Mouse (Mus musculus) kidney, embryonic 16.5 days (tissue): Measurements from ENCODE around the gene H6pd. TPM values are rescaled to one million over a fixed set of nuclear protein-coding genes. Genes with fewer than 3 reads are reported as not detected.

ENCODE experiments used
- ATAC-seq: fragments of 200-750 bp; cut with Nextera tagmentation; 2 replicates; pipeline ENCODE4 v1.8.0; 2017; ENCODE audit warnings: moderate TSS enrichment; ENCODE audit not compliant: low FRiP score, low TSS enrichment
- H3K27ac ChIP-seq: fragments of 300-500 bp; sonication (generic); 2 replicates; pipeline ENCODE4 v1.5.1; 2014; ENCODE audit warnings: low read length
- H3K27me3 ChIP-seq: fragments of 300-500 bp; sonication (generic); 2 replicates; pipeline ENCODE4 v1.6.1; 2014; ENCODE audit warnings: low read length, control low read depth, mixed read lengths; ENCODE audit not compliant: insufficient read depth
- H3K36me3 ChIP-seq: fragments of 300-500 bp; sonication (generic); 2 replicates; pipeline ENCODE4 v1.6.1; 2014; ENCODE audit warnings: low read length, control low read depth, mixed read lengths; ENCODE audit not compliant: insufficient read depth
- H3K4me1 ChIP-seq: fragments of 300-500 bp; sonication (generic); 2 replicates; pipeline ENCODE4 v1.6.1; 2014; ENCODE audit warnings: low read length, control low read depth, mixed read lengths; ENCODE audit not compliant: insufficient read depth
- H3K4me2 ChIP-seq: fragments of 300-500 bp; sonication (generic); replicated peaks from 2 replicates; pipeline ENCODE4 v1.6.1; 2014; ENCODE audit warnings: low read depth, low read length
- H3K4me3 ChIP-seq: fragments of 300-500 bp; sonication (generic); 2 replicates; pipeline ENCODE4 v1.5.1; 2014; ENCODE audit warnings: mild to moderate bottlenecking, low read length
- H3K9ac ChIP-seq: fragments of 300-500 bp; sonication (generic); replicated peaks from 2 replicates; pipeline ENCODE4 v1.6.1; 2014; ENCODE audit warnings: low read length
- H3K9me3 ChIP-seq: fragments of 300-500 bp; sonication (generic); 2 replicates; pipeline ENCODE4 v1.6.1; 2016; ENCODE audit warnings: low read length, control low read depth
- WGBS: fragments of 180-500 bp; shearing (Covaris S2); extraction: QIAGEN DNeasy Blood & Tissue Kit; methylation state at CpG from one replicate; pipeline ENCODE4 v1.1.7; 2014; 5-methylcytosine and 5-hydroxymethylcytosine counted together
- polyA plus RNA-seq: library from polyadenylated mRNA; unstranded; fragments of >200 nt; fragmentation: Nextera tagmentation; extraction: Ambion mirVana; gene quantifications from 2 replicates; pipeline ENCODE4 v1.2.1, GENCODE M21; 2015

Gene H6pd
- polyA plus RNA-seq, 1 experiment from 2014 or later = 22.8 TPM

GRCm38 (mm10) chr4:149956048-149956447 lies 52.8 kb downstream of the H6pd start:
- Histone ChIP-seq H3K4me1 (peaks cover 17% of the 10 kb centered on the region), H3K9ac (no peak overlapping the region), H3K4me2 (peak overlapping the region; percentile 98; the same call in 1 of the 2 replicates), H3K4me3 (no peak overlapping the region), H3K9me3 (no peaks in the 10 kb centered on the region), H3K36me3 (no peaks in the 10 kb centered on the region), H3K27me3 (peaks cover 19% of the 10 kb centered on the region), H3K27ac (no peak overlapping the region)
- ATAC-seq = no peak
- WGBS = 30% methylated on average over 13 of the region's 13 CpGs

GRCm38 (mm10) chr4:149955631-149956030 lies 53.2 kb downstream of the H6pd start:
- no peak for ATAC-seq
- peaks cover 19% of the 10 kb centered on the region for H3K27me3 ChIP-seq
- H3K4me2 ChIP-seq = peak overlapping the region; percentile 98
- H3K4me3 ChIP-seq = peak overlapping the region; percentile 72
- peaks cover 17% of the 10 kb centered on the region for H3K4me1 ChIP-seq
- H3K9ac ChIP-seq = no peak overlapping the region
- H3K36me3 ChIP-seq = no peaks in the 10 kb centered on the region
- whole genome bisulfite sequencing = 13% methylated on average over 15 of the region's 15 CpGs
- no peak overlapping the region for H3K27ac ChIP-seq
- H3K9me3 ChIP-seq = no peaks in the 10 kb centered on the region

- H3K4me2 ChIP-seq = peak within 1 kb of the TSS; percentile 98
- H3K4me3 ChIP-seq = peak within 1 kb of the TSS; percentile 72
- peaks cover 22% of the 10 kb centered on the region for H3K4me1 ChIP-seq
- under 1% methylated on average over 41 of the region's 51 CpGs for WGBS
- H3K27ac ChIP-seq = no peak within 1 kb of the TSS
- no peaks in the 10 kb centered on the region for H3K9me3 ChIP-seq
- peak; percentile 91 for ATAC-seq
- peaks cover 19% of the 10 kb centered on the region for H3K27me3 ChIP-seq
- no peaks in the 10 kb centered on the region for H3K36me3 ChIP-seq
- H3K9ac ChIP-seq = peak within 1 kb of the TSS; percentile 80
These were observed 53.9 kb downstream of the H6pd start, which contains the start of gene Spsb1 for GRCm38 (mm10) chr4:149954893-149955439. Spsb1 (minus strand) TSS chr4:149955043.

- ATAC-seq = no peak
- H3K27me3 ChIP-seq = peaks cover 19% of the 10 kb centered on the region
- peak overlapping the region; percentile 80 for H3K9ac ChIP-seq
- WGBS = 5% methylated on average over 30 of the region's 32 CpGs
- H3K27ac ChIP-seq = no peak overlapping the region
- no peaks in the 10 kb centered on the region for H3K9me3 ChIP-seq
- peak overlapping the region; percentile 72 for H3K4me3 ChIP-seq
- no peaks in the 10 kb centered on the region for H3K36me3 ChIP-seq
- peaks cover 32% of the 10 kb centered on the region for H3K4me1 ChIP-seq
- peak overlapping the region; percentile 98 for H3K4me2 ChIP-seq
These were observed 55.0 kb downstream of the H6pd start for GRCm38 (mm10) chr4:149953621-149954481.

GRCm38 (mm10) chr4:149952201-149952600 lies 56.6 kb downstream of the H6pd start:
- H3K4me3 ChIP-seq = no peak overlapping the region
- WGBS = 91% methylated on average over 9 of the region's 9 CpGs

GRCm38 (mm10) chr4:149951201-149951600 lies 57.6 kb downstream of the H6pd start:
- ATAC-seq = no peak
- Histone ChIP-seq H3K9me3 (no peaks in the 10 kb centered on the region), H3K9ac (no peak overlapping the region), H3K36me3 (no peaks in the 10 kb centered on the region), H3K4me3 (no peak overlapping the region), H3K27ac (no peak overlapping the region), H3K4me1 (peaks cover 40% of the 10 kb centered on the region), H3K4me2 (no peak overlapping the region), H3K27me3 (peaks cover 14% of the 10 kb centered on the region)
- 82% methylated on average over 13 of the region's 13 CpGs for WGBS

More at GRCm38 (mm10) chr4:149952201-149952600, 56.6 kb downstream of the H6pd start:
- H3K27me3 ChIP-seq = peaks cover 19% of the 10 kb centered on the region
- no peaks in the 10 kb centered on the region for H3K9me3 ChIP-seq
- H3K9ac ChIP-seq = no peak overlapping the region
- H3K4me1 ChIP-seq = peaks cover 34% of the 10 kb centered on the region
- no peak overlapping the region for H3K4me2 ChIP-seq
- no peaks in the 10 kb centered on the region for H3K36me3 ChIP-seq
- no peak overlapping the region for H3K27ac ChIP-seq
- ATAC-seq = no peak

- Histone ChIP-seq H3K4me1 (peaks cover 44% of the 10 kb centered on the region), H3K36me3 (no peaks in the 10 kb centered on the region), H3K27ac (peak overlapping the region; percentile 11; the same call in 1 of the 2 replicates), H3K27me3 (peaks cover 11% of the 10 kb centered on the region), H3K9me3 (no peaks in the 10 kb centered on the region), H3K4me3 (no peak overlapping the region), H3K4me2 (0 out of 2 replicates have a peak overlapping the region, but pooled peaks have one; percentile 17), H3K9ac (no peak overlapping the region)
- peak; percentile 44 for ATAC-seq
- WGBS = 29% methylated on average over 13 of the region's 13 CpGs
These were observed 59.1 kb downstream of the H6pd start for GRCm38 (mm10) chr4:149949691-149950090.

GRCm38 (mm10) chr4:149948119-149948518 lies 60.7 kb downstream of the H6pd start:
- H3K4me3 ChIP-seq = no peak overlapping the region
- no peak for ATAC-seq
- H3K27ac ChIP-seq = no peak overlapping the region
- H3K9me3 ChIP-seq = no peaks in the 10 kb centered on the region
- H3K27me3 ChIP-seq = peaks cover 11% of the 10 kb centered on the region
- 84% methylated on average over 5 of the region's 5 CpGs for WGBS
- peaks cover 53% of the 10 kb centered on the region for H3K4me1 ChIP-seq
- no peak overlapping the region for H3K9ac ChIP-seq
- H3K4me2 ChIP-seq = no peak overlapping the region
- no peaks in the 10 kb centered on the region for H3K36me3 ChIP-seq

- Histone ChIP-seq H3K27ac (no peak overlapping the region), H3K4me1 (peaks cover 59% of the 10 kb centered on the region), H3K4me3 (no peak overlapping the region), H3K36me3 (no peaks in the 10 kb centered on the region), H3K27me3 (peaks cover 4% of the 10 kb centered on the region; the same call in 1 of the 2 replicates), H3K9ac (no peak overlapping the region), H3K4me2 (no peak overlapping the region), H3K9me3 (no peaks in the 10 kb centered on the region)
- 86% methylated on average over 5 of the region's 5 CpGs for WGBS
- no peak for ATAC-seq
These were observed 61.4 kb downstream of the H6pd start for GRCm38 (mm10) chr4:149947396-149947795.

- Histone ChIP-seq H3K27me3 (peaks cover 2% of the 10 kb centered on the region; the same call in 1 of the 2 replicates), H3K4me3 (no peak overlapping the region), H3K9me3 (no peaks in the 10 kb centered on the region), H3K9ac (no peak overlapping the region), H3K27ac (no peak overlapping the region), H3K4me2 (no peak overlapping the region), H3K4me1 (peaks cover 61% of the 10 kb centered on the region), H3K36me3 (no peaks in the 10 kb centered on the region)
- WGBS = 61% methylated on average over 9 of the region's 9 CpGs
- ATAC-seq = no peak
These were observed 63.6 kb downstream of the H6pd start for GRCm38 (mm10) chr4:149945194-149945593.
